Mouse (Mus musculus): Measurements from ENCODE around the gene Rpl13a.

DNA sequence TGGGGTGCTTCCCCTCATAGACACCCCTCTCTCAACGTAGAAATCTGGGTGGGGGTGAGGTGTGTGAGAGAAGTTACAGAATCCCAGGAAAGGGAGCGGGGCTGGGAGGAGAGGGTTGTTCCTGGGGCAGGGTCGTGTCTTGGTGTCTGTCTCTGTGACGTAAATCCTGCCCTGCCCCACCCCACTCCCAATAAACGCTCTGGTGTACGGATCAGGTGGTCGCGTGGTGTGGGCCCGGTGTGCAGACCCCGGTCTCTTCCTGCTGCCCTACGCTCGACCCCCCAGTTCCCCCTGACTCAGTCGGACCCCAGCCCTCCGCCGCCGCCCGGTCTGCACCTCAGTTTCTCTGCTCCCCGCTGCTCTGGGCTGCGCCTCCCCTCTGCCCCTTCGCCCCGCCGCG, 47.4 kb upstream of the Rpl13a start:
- no peak for TF ChIP-seq CTCF (IDR thresholded peaks at IDR 0.05; ENCODE audit: low read depth)
- TF ChIP-seq EP300 (optimal IDR thresholded peaks at IDR 0.05) = no peak
